Mouse (Mus musculus) thymus, adult 2 months (tissue): ENCODE measurements around the gene Il17rb. TPM values are rescaled to one million over a fixed set of nuclear protein-coding genes. Genes with fewer than 3 reads are reported as not detected.

Experiments
- DNase-seq: peaks from one replicate; pipeline ENCODE4 v3.0.0; 2021
- H3K27ac ChIP-seq: fragments of 200-500 bp; 2 replicates; pipeline ENCODE4 v1.5.1; 2012; ENCODE audit warnings: low read length, control low read depth; ENCODE audit not compliant: control insufficient read depth, insufficient read depth
- H3K27me3 ChIP-seq: fragments of 200-500 bp; 2 replicates; pipeline ENCODE4 v1.6.1; 2012; ENCODE audit warnings: mild to moderate bottlenecking, low read length, moderate library complexity, mixed read lengths; ENCODE audit not compliant: control insufficient read depth, insufficient read depth
- H3K36me3 ChIP-seq: fragments of 200-500 bp; 2 replicates; pipeline ENCODE4 v1.6.1; 2012; ENCODE audit warnings: mild to moderate bottlenecking, low read length, moderate library complexity; ENCODE audit not compliant: control insufficient read depth, insufficient read depth
- H3K4me1 ChIP-seq: fragments of 200-500 bp; replicated peaks from 2 replicates; pipeline ENCODE4 v1.6.1; 2012; ENCODE audit warnings: low read length; ENCODE audit not compliant: control insufficient read depth, insufficient read depth
- H3K4me3 ChIP-seq: fragments of 200-500 bp; 2 replicates; pipeline ENCODE4 v1.5.1; 2012; ENCODE audit warnings: mild to moderate bottlenecking, low read length, control low read depth, moderate library complexity; ENCODE audit not compliant: control insufficient read depth, insufficient read depth
- CTCF ChIP-seq: fragments of 200-500 bp; IDR thresholded peaks from 2 replicates; pipeline ENCODE4 v1.5.1; 2012; ENCODE audit warnings: mild to moderate bottlenecking, control low read depth, low read length, moderate library complexity, borderline replicate concordance; ENCODE audit not compliant: control insufficient read depth, poor library complexity, insufficient read depth; ENCODE audit errors: extremely low read depth
- POLR2A ChIP-seq: fragments of 200-500 bp; IDR thresholded peaks from 2 replicates; pipeline ENCODE4 v1.6.1; 2012; ENCODE audit warnings: mild to moderate bottlenecking, low read length, control low read depth, moderate library complexity; ENCODE audit not compliant: control insufficient read depth, poor library complexity, insufficient read depth; ENCODE audit errors: extremely low read depth
- WGBS: fragments of 180-500 bp; shearing (Covaris S2); methylation state at CpG from one replicate; pipeline ENCODE4 v1.1.7; 2018; 5-methylcytosine and 5-hydroxymethylcytosine counted together
- polyA plus RNA-seq: library from polyadenylated mRNA; depleted of rRNA; stranded (reverse); fragments of >200 nt; gene quantifications from 2 replicates; pipeline ENCODE4 v1.2.3, GENCODE M21; 2012

Il17rb gene
- polyA plus RNA-seq, 1 experiment, result 57.3 TPM

GRCm38 (mm10) chr14:30027378-30027777, 18.7 kb upstream of the Il17rb start:
- Histone ChIP-seq H3K4me3 (no peak overlapping the region), H3K36me3 (no peaks in the 10 kb centered on the region), H3K27ac (no peak overlapping the region), H3K4me1 (peaks cover 26% of the 10 kb centered on the region), H3K27me3 (no peaks in the 10 kb centered on the region)
- no peak for TF ChIP-seq POLR2A
- peak; percentile 85 for TF ChIP-seq CTCF
- peak; percentile 71 for DNase-seq
- 34% methylated on average over 2 of the region's 2 CpGs for WGBS

GRCm38 (mm10) chr14:30024387-30024786, 15.7 kb upstream of the Il17rb start:
- no peak overlapping the region for H3K4me3 ChIP-seq
- H3K27ac ChIP-seq, result peak overlapping the region; percentile 71; the same call in 1 of the 2 replicates
- H3K36me3 ChIP-seq, result no peaks in the 10 kb centered on the region
- WGBS, result 1% methylated on average over 7 of the region's 7 CpGs
- peaks cover 46% of the 10 kb centered on the region for H3K4me1 ChIP-seq
- no peak for DNase-seq
- H3K27me3 ChIP-seq, result no peaks in the 10 kb centered on the region
- TF ChIP-seq CTCF (no peak), POLR2A (no peak)

DNA sequence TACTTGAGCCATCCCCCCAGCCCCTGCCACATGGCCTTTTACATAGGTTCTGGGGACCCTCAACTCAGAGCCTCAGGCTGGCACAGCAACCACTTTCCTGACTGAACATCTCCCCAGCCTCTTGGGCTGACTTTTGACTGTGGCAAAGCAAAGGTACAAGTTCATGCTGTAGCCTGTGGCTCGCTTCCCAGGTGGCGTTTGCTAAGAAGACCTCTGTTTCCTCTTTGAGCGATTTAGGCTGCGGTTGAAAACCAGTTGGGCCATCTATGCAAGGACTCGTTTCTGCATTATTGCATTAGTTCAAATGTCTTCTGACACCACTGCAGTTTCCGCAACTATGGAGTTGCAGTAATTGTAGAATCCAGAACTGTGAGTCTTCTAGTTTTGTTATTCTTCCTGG, 13.8 kb upstream of the Il17rb start:
- Histone ChIP-seq H3K27ac (peak overlapping the region; percentile 85), H3K27me3 (no peaks in the 10 kb centered on the region), H3K4me3 (no peak overlapping the region), H3K36me3 (no peaks in the 10 kb centered on the region), H3K4me1 (peaks cover 59% of the 10 kb centered on the region)
- peak; percentile 42 for DNase-seq
- TF ChIP-seq POLR2A, result no peak
- TF ChIP-seq CTCF, result no peak
- WGBS, result 12% methylated on average over 6 of the region's 6 CpGs

DNA sequence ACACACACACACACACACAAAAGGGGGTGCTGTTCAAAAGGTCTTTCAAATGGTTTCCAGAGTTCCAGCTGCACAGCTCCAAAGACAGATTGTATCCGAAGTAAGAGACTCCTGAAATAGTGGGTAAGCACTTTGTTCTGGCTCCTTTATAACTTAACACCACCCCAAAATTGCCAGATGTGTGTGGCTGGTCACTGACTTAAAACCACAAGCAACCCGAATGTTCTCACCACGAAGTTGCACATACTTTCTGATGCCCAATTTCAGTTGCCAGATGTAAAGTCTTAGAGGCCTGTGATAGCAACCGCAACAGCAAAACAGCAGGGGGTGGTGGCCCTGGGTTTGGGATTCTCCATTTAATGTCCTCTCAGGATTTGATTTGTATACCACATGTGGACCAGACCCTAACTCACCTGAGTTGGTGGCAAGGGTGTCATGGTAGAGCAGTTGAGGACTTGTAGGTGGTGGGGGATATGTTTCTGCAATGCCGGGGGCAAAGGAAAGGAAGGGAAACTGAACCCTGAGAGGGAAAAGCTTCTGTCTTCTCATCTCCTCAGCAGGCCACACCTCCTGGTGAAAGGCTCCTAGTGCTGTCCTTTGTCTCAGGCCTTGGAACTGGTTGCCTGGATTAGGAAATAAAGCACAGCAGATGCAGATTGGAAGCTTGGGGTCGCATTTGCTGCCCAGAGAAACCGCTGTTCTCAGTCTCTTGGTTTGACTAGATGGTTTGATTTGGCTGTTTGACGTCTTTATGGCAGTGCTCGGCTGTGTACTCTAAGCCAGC, 11.3 kb upstream of the Il17rb start:
- 15% methylated on average over 9 of the region's 9 CpGs for WGBS

GRCm38 (mm10) chr14:30019375-30019774, 10.7 kb upstream of the Il17rb start:
- H3K27ac ChIP-seq, result peak overlapping the region; percentile 77
- TF ChIP-seq CTCF, result no peak
- no peak for TF ChIP-seq POLR2A
- no peaks in the 10 kb centered on the region for H3K27me3 ChIP-seq
- DNase-seq, result no peak
- no peak overlapping the region for H3K4me3 ChIP-seq
- peaks cover 66% of the 10 kb centered on the region for H3K4me1 ChIP-seq
- no peaks in the 10 kb centered on the region for H3K36me3 ChIP-seq
- 49% methylated on average over 8 of the region's 8 CpGs for WGBS

More for the DNA sequence above, 11.3 kb upstream of the Il17rb start:
- Histone ChIP-seq H3K4me3 (no peak overlapping the region), H3K36me3 (no peaks in the 10 kb centered on the region), H3K27me3 (no peaks in the 10 kb centered on the region), H3K27ac (peak overlapping the region; percentile 77), H3K4me1 (peaks cover 62% of the 10 kb centered on the region)
- no peak for DNase-seq
- TF ChIP-seq CTCF (no peak), POLR2A (no peak)

- H3K27me3 ChIP-seq, result no peaks in the 10 kb centered on the region
- no peak for DNase-seq
- 94% methylated on average over 6 of the region's 6 CpGs for WGBS
- H3K27ac ChIP-seq, result peak overlapping the region; percentile 33; the same call in 1 of the 2 replicates
- H3K4me3 ChIP-seq, result no peak overlapping the region
- TF ChIP-seq POLR2A (no peak), CTCF (no peak)
- H3K4me1 ChIP-seq, result peaks cover 70% of the 10 kb centered on the region
- no peaks in the 10 kb centered on the region for H3K36me3 ChIP-seq
These were observed 10.2 kb upstream of the Il17rb start for GRCm38 (mm10) chr14:30018846-30019245.
